Mouse (Mus musculus): ENCODE results near the gene Mdk. TPM values are rescaled to one million over a fixed set of nuclear protein-coding genes. Genes with fewer than 3 reads are reported as not detected.

The Mdk gene
- total and polyA plus RNA-seq, 2 experiments from 2014 or later, result 54.9 to 167 TPM

DNA sequence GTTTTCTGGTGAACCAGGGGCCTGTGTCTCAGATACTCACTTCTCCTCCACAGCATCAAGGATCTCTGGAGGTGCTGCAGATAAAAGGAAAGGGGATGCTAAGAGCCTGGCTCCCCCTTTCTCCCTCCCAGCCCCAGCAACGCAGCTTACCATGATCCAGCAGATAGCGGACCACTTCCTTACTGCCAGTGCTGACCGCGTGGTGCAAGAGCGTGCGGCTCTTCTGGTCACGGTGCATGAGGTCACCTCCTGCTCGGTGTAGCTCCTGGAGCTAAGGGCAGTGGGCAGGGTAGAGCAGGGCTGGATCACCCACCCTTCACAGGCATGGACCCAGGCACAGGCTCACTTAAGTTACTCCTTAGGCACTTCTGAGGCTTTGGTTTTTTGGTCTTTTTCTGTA is 1.9 kb upstream of the Mdk start:
- no peak for ATAC-seq
- Histone ChIP-seq H3K27me3 (ENCODE audit: insufficient read depth, low read length) (no peaks in the 10 kb centered on the region), H3K4me3 (ENCODE audit: low read length) (no peak overlapping the region), H3K4me2 (ENCODE audit: low read depth, low read length) (no peak overlapping the region), H3K4me1 (ENCODE audit: insufficient read depth, low read length) (peaks cover 8% of the 10 kb centered on the region; the same call in 1 of the 2 replicates), H3K36me3 (ENCODE audit: insufficient read depth, low read length) (peaks cover 24% of the 10 kb centered on the region; the same call in 1 of the 2 replicates), H3K9me3 (ENCODE audit: low read length) (no peaks in the 10 kb centered on the region), H3K9ac (replicated peaks; ENCODE audit: low read length) (no peak overlapping the region), H3K27ac (no peak overlapping the region)
- TF ChIP-seq CTCF (IDR thresholded peaks at IDR 0.05; ENCODE audit: low read depth), result no peak
- no peak for DNase-seq (ENCODE audit: low spot score)
- whole genome bisulfite sequencing, result 65% methylated on average over 8 of the region's 8 CpGs

DNA sequence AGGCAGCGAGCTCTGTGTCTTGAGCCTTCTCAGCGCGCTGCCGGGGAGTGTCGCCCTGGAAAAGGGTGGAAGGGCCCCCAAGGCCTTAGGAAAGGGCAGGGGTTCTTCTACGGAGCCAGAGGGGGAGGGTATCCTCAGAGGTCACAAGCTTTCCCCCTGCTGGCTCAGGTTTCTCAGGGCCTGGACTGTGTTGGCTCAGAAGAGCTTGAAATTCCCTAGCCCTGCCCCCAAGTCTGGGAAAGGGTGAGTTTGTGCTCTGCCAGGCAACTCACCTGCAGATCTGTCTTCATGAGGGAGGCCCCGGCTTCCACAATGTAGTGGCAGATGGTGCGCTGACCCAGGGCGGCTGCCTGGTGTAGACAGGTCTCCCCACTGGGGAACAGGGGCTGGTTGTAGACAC is 1.4 kb upstream of the Mdk start:
- DNase-seq (ENCODE audit: low spot score), result no peak
- H3K4me3 ChIP-seq (ENCODE audit: low read length), result no peak overlapping the region
- H3K9ac ChIP-seq (replicated peaks; ENCODE audit: low read length), result no peak overlapping the region
- no peak overlapping the region for H3K4me2 ChIP-seq (ENCODE audit: low read depth, low read length)
- H3K36me3 ChIP-seq (ENCODE audit: insufficient read depth, low read length), result peaks cover 19% of the 10 kb centered on the region; the same call in 1 of the 2 replicates
- no peak for TF ChIP-seq CTCF (IDR thresholded peaks at IDR 0.05; ENCODE audit: low read depth)
- peaks cover 8% of the 10 kb centered on the region; the same call in 1 of the 2 replicates for H3K4me1 ChIP-seq (ENCODE audit: insufficient read depth, low read length)
- WGBS, result 45% methylated on average over 9 of the region's 9 CpGs
- no peak overlapping the region for H3K27ac ChIP-seq
- no peaks in the 10 kb centered on the region for H3K27me3 ChIP-seq (ENCODE audit: insufficient read depth, low read length)
- H3K9me3 ChIP-seq (ENCODE audit: low read length), result no peaks in the 10 kb centered on the region
- no peak for ATAC-seq

DNA sequence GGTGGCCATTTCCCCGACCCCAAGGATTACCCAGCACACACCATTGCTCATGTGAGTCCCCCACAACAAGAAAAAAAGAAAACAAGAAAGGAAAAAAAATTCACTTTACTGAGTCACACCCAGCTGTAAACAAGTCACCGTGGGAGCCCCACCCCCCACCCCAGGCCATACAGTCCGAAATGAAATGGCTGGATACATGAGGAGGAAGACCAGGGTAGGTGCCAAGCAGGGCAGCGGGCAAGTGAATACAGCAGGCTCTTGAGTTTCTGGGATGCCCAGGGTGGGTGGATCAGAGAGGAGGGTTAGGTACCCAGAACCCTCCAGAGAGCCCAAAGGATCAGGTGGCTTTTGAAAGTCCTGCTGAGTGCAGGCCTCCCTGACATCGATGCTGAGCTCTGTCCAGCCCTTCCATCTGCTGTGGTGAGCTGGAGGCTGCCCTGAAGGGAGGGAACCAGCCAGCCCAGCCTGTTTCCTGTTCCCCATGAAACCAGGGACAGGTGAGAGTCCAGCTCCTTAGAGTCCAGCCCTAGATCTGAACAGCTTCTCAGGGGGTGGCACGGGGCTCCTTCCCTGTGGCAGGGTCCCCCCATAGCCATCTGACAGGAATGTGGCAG is 747 bp upstream of the Mdk start:
- Histone ChIP-seq H3K4me3 (ENCODE audit: low read length) (no peak overlapping the region), H3K27me3 (ENCODE audit: insufficient read depth, low read length) (no peaks in the 10 kb centered on the region), H3K9me3 (ENCODE audit: low read length) (no peaks in the 10 kb centered on the region), H3K27ac (0 out of 2 replicates have a peak overlapping the region, but pooled peaks have one; percentile 77), H3K36me3 (ENCODE audit: insufficient read depth, low read length) (0 out of 2 replicates have a peak, but pooled peaks cover 12% of the 10 kb centered on the region), H3K4me2 (ENCODE audit: low read depth, low read length) (0 out of 2 replicates have a peak overlapping the region, but pooled peaks have one; percentile 69), H3K9ac (replicated peaks; ENCODE audit: low read length) (no peak overlapping the region), H3K4me1 (ENCODE audit: insufficient read depth, low read length) (peaks cover 8% of the 10 kb centered on the region; the same call in 1 of the 2 replicates)
- ATAC-seq (no peak), DNase-seq (ENCODE audit: low spot score) (no peak)
- WGBS, result 20% methylated on average over 6 of the region's 6 CpGs
- no peak for TF ChIP-seq CTCF (IDR thresholded peaks at IDR 0.05; ENCODE audit: low read depth)

DNA sequence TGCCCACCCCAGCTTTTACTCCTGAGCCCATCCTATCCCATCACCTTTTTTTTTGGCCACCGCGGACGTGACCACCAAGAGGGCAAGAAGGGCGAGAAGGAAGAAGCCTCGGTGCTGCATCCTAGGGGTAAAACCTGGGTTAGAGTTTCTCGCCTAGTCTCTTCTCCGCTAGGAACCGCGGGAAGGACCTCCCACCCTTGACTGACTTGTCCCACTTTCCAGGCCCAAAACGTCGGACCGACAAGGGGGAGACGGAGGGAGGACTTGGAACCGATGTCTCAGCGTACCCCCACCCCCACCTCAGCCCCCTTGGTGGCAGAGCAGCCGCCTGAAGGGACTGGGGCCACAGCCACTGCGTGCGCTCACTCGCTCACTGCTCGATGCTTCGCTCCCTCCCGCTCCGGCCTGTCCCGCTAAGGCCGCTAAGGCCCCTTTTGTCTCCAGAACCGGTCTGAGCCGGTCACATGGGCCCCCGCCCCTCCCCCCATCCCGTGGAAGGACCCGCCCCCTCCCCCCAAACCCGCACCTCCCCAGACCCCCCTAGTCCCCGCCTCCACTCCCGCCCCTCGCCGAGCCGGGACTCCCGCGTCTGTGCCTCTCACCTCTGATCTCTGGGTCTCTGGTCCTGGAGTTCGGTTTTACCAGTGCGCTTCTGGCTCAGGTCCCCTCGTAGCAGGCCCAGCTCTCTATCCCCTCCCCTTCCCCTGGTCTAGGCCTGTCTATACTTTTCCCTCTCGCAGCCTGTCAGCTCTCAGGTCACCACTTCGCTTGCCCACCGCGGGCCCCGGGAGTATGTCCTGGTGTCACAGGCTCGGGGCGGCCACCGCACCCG is 553 bp downstream of the Mdk start:
- Histone ChIP-seq H3K27me3 (ENCODE audit: insufficient read depth, low read length) (no peaks in the 10 kb centered on the region), H3K4me3 (ENCODE audit: low read length) (peak overlapping the region; percentile 48), H3K4me1 (ENCODE audit: insufficient read depth, low read length) (peaks cover 8% of the 10 kb centered on the region; the same call in 1 of the 2 replicates), H3K27ac (peak overlapping the region; percentile 77), H3K9me3 (ENCODE audit: low read length) (no peaks in the 10 kb centered on the region), H3K9ac (replicated peaks; ENCODE audit: low read length) (peak overlapping the region; percentile 74), H3K4me2 (ENCODE audit: low read depth, low read length) (peak overlapping the region; percentile 69), H3K36me3 (ENCODE audit: insufficient read depth, low read length) (0 out of 2 replicates have a peak, but pooled peaks cover 10% of the 10 kb centered on the region)
- ATAC-seq, result peak; percentile 75
- WGBS, result 6% methylated on average over 41 of the region's 50 CpGs
- peak; percentile 76 for DNase-seq (ENCODE audit: low spot score)
- no peak for TF ChIP-seq CTCF (IDR thresholded peaks at IDR 0.05; ENCODE audit: low read depth)

DNA sequence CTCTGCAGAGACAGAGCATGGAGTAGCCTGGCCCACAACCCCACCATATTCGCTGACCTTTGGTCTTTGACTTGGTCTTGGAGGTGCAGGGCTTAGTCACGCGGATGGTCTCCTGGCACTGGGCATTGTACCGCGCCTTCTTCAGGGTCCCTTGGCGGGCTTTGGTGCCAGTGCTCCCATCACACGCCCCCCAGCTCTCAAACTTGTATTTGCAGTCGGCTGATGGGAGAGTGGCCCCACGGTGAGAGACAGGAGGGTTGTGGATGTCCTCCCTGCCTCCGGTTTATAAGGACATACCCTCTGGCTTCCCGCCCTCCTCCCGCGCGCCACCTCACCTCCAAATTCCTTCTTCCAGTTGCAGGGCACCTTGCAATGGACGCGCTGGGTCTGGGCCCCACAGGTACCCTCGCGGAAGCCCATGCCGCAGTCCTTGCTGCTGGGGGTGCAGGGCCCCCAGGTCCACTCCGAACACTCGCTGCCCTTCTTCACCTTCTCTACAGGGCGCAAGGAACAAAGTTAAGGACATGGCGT is 1.3 kb downstream of the Mdk start:
- no peak for ATAC-seq
- H3K27ac ChIP-seq, result peak overlapping the region; percentile 77; the same call in 1 of the 2 replicates
- H3K9ac ChIP-seq (replicated peaks; ENCODE audit: low read length), result peak overlapping the region; percentile 74
- H3K27me3 ChIP-seq (ENCODE audit: insufficient read depth, low read length), result no peaks in the 10 kb centered on the region
- H3K4me2 ChIP-seq (ENCODE audit: low read depth, low read length), result peak overlapping the region; percentile 69
- H3K4me1 ChIP-seq (ENCODE audit: insufficient read depth, low read length), result peaks cover 8% of the 10 kb centered on the region; the same call in 1 of the 2 replicates
- no peak for TF ChIP-seq CTCF (IDR thresholded peaks at IDR 0.05; ENCODE audit: low read depth)
- DNase-seq (ENCODE audit: low spot score), result peak; percentile 30
- H3K4me3 ChIP-seq (ENCODE audit: low read length), result peak overlapping the region; percentile 48
- WGBS, result 8% methylated on average over 23 of the region's 23 CpGs
- 0 out of 2 replicates have a peak, but pooled peaks cover 10% of the 10 kb centered on the region for H3K36me3 ChIP-seq (ENCODE audit: insufficient read depth, low read length)
- H3K9me3 ChIP-seq (ENCODE audit: low read length), result no peaks in the 10 kb centered on the region

DNA sequence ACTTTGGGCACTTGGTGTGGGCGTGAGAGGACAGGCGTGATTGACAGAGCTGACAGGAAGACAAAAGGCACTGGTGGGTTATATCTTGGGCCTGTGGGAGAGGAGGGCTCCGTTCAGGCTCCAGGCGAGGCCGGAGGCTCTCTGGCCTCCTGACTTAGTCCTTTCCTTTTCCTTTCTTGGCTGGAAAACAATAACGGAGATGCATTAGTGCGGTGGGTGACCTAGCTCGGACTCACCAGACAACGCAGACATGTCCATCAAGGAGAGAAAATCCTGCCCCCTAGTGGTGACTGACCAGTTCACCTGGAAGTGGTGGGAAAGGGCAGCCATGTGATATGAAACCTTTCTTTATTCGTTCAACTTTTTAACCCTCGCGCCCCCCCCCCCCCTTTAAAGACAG is 2.2 kb downstream of the Mdk start:
- peak overlapping the region; percentile 69 for H3K4me2 ChIP-seq (ENCODE audit: low read depth, low read length)
- peak; percentile 85 for TF ChIP-seq CTCF (IDR thresholded peaks at IDR 0.05; ENCODE audit: low read depth)
- ATAC-seq (0 out of 2 replicates have a peak, but pooled peaks have one; percentile 34), DNase-seq (ENCODE audit: low spot score) (peak; percentile 91)
- H3K9me3 ChIP-seq (ENCODE audit: low read length), result no peaks in the 10 kb centered on the region
- H3K4me1 ChIP-seq (ENCODE audit: insufficient read depth, low read length), result peaks cover 8% of the 10 kb centered on the region; the same call in 1 of the 2 replicates
- 8% methylated on average over 12 of the region's 12 CpGs for WGBS
- H3K27me3 ChIP-seq (ENCODE audit: insufficient read depth, low read length), result no peaks in the 10 kb centered on the region
- peak overlapping the region; percentile 48 for H3K4me3 ChIP-seq (ENCODE audit: low read length)
- H3K9ac ChIP-seq (replicated peaks; ENCODE audit: low read length), result no peak overlapping the region
- no peak overlapping the region for H3K27ac ChIP-seq
- H3K36me3 ChIP-seq (ENCODE audit: insufficient read depth, low read length), result 0 out of 2 replicates have a peak, but pooled peaks cover 8% of the 10 kb centered on the region

Data from hindbrain, postnatal 0 days (tissue).